Mouse (Mus musculus) MEL (cell line): ENCODE data around the gene Enpp6. TPM values are rescaled to one million over a fixed set of nuclear protein-coding genes. Genes with fewer than 3 reads are reported as not detected.

ENCODE experiments used
- DNase-seq: peaks from one replicate; pipeline ENCODE4 v3.0.0; 2011; ENCODE audit warnings: low read depth, low spot score
- H3K27ac ChIP-seq: 2 replicates; pipeline ENCODE4 v1.5.1; 2012; ENCODE audit warnings: low read depth, mild to moderate bottlenecking, control low read depth, low read length, moderate library complexity; ENCODE audit not compliant: control insufficient read depth
- H3K27me3 ChIP-seq, 2 experiments: fragments of 150-350 bp in 1 of 2; sonication (generic) in 1 of 2; 2 replicates each; pipeline ENCODE4 v1.6.1; 2012; ENCODE audit warnings: low read length in 2 of 2, mild to moderate bottlenecking in 2 of 2, improper control_type of control experiment in 1 of 2, moderate library complexity in 1 of 2; ENCODE audit not compliant: insufficient read depth in 2 of 2, control insufficient read depth in 1 of 2
- H3K36me3 ChIP-seq, 2 experiments: 2 replicates each; pipeline ENCODE4 v1.6.1; 2012 to 2014; ENCODE audit warnings: low read length in 2 of 2, improper control_type of control experiment in 1 of 2, inconsistent platforms in 1 of 2, mild to moderate bottlenecking in 1 of 2; ENCODE audit not compliant: insufficient read depth in 2 of 2, control insufficient read depth in 1 of 2
- H3K4me1 ChIP-seq, 2 experiments: fragments of 150-350 bp in 1 of 2; sonication (generic) in 1 of 2; 2 replicates each; pipeline ENCODE4 v1.6.1; 2012; ENCODE audit warnings: low read length in 2 of 2, improper control_type of control experiment in 1 of 2, mild to moderate bottlenecking in 1 of 2; ENCODE audit not compliant: insufficient read depth in 2 of 2, control insufficient read depth in 1 of 2
- H3K4me3 ChIP-seq, 2 experiments: fragments of 150-350 bp in 1 of 2; sonication (generic) in 1 of 2; 2 replicates each; pipeline ENCODE4 v1.5.1; 2012; ENCODE audit warnings: low read depth in 2 of 2, low read length in 2 of 2, mild to moderate bottlenecking in 2 of 2, moderate library complexity in 2 of 2, control low read depth in 1 of 2, improper control_type of control experiment in 1 of 2; ENCODE audit not compliant: control insufficient read depth in 1 of 2, insufficient read depth in 1 of 2
- H3K79me2 ChIP-seq: 2 replicates; pipeline ENCODE4 v1.6.1; 2012; ENCODE audit warnings: mild to moderate bottlenecking, low read length, moderate library complexity; ENCODE audit not compliant: control insufficient read depth, poor library complexity, insufficient read depth
- H3K9ac ChIP-seq: 2 replicates; pipeline ENCODE4 v1.6.1; 2012; ENCODE audit warnings: low read depth, mild to moderate bottlenecking, control low read depth, low read length, moderate library complexity; ENCODE audit not compliant: control insufficient read depth, poor library complexity, severe bottlenecking
- H3K9me3 ChIP-seq: fragments of 150-350 bp; sonication (generic); replicated peaks from 2 replicates; pipeline ENCODE4 v1.6.1; 2012; ENCODE audit warnings: mild to moderate bottlenecking, low read length, improper control_type of control experiment, moderate library complexity; ENCODE audit not compliant: insufficient read depth
- BHLHE40 ChIP-seq: IDR thresholded peaks from 2 replicates; pipeline ENCODE4 v1.6.1; 2012; ENCODE audit warnings: low read depth, mild to moderate bottlenecking, inconsistent platforms, low read length, improper control_type of control experiment, borderline replicate concordance
- CHD1 ChIP-seq: IDR thresholded peaks from 2 replicates; pipeline ENCODE4 v1.6.1; 2012; ENCODE audit warnings: low read depth, mild to moderate bottlenecking, inconsistent platforms, low read length, improper control_type of control experiment
- CHD2 ChIP-seq: IDR thresholded peaks from 2 replicates; pipeline ENCODE4 v1.6.1; 2011; ENCODE audit warnings: low read length, improper control_type of control experiment
- CTCF ChIP-seq, 3 experiments: IDR thresholded peaks in 2 of 3; conservative IDR thresholded peaks in 1 of 3; 2 replicates each; pipeline ENCODE4 v1.5.1; 2011 to 2012; ENCODE audit warnings: low read length in 3 of 3, low read depth in 2 of 3, mild to moderate bottlenecking in 2 of 3, improper control_type of control experiment in 1 of 3, inconsistent platforms in 1 of 3, mixed read lengths in 1 of 3, moderate library complexity in 1 of 3; ENCODE audit not compliant: control insufficient read depth in 1 of 3, insufficient read depth in 1 of 3, poor library complexity in 1 of 3, severe bottlenecking in 1 of 3
- ETS1 ChIP-seq: IDR thresholded peaks from 2 replicates; pipeline ENCODE4 v1.6.1; 2012; ENCODE audit warnings: low read depth, mild to moderate bottlenecking, inconsistent platforms, low read length, improper control_type of control experiment, moderate library complexity
- GABPA ChIP-seq: IDR thresholded peaks from 2 replicates; pipeline ENCODE4 v1.6.1; 2012; ENCODE audit warnings: low read depth, mild to moderate bottlenecking, inconsistent platforms, low read length, improper control_type of control experiment, moderate library complexity
- GATA1 ChIP-seq: IDR thresholded peaks from 2 replicates; pipeline ENCODE4 v1.6.1; 2011; ENCODE audit warnings: low read depth, low read length, improper control_type of control experiment
- HCFC1 ChIP-seq: IDR thresholded peaks from 2 replicates; pipeline ENCODE4 v1.6.1; 2012; ENCODE audit warnings: low read depth, mild to moderate bottlenecking, inconsistent platforms, low read length, improper control_type of control experiment, moderate library complexity
- JUND ChIP-seq: IDR thresholded peaks from 2 replicates; pipeline ENCODE4 v1.6.1; 2011; ENCODE audit warnings: low read depth, mild to moderate bottlenecking, improper control_type of control experiment, low read length
- KAT2A ChIP-seq: conservative IDR thresholded peaks from 2 replicates; pipeline ENCODE4 v1.6.1; 2012; ENCODE audit warnings: low read depth, low read length, improper control_type of control experiment, inconsistent platforms
- MAX ChIP-seq: IDR thresholded peaks from 2 replicates; pipeline ENCODE4 v1.6.1; 2011; ENCODE audit warnings: low read length, improper control_type of control experiment
- MEF2A ChIP-seq: IDR thresholded peaks from 2 replicates; pipeline ENCODE4 v1.6.1; 2014; ENCODE audit warnings: low read depth, mild to moderate bottlenecking, inconsistent platforms, low read length, improper control_type of control experiment; ENCODE audit not compliant: poor library complexity, insufficient replicate concordance, severe bottlenecking; ENCODE audit errors: extremely low read depth
- MXI1 ChIP-seq: IDR thresholded peaks from 2 replicates; pipeline ENCODE4 v1.6.1; 2011; ENCODE audit warnings: mild to moderate bottlenecking, low read depth, low read length, improper control_type of control experiment
- MYB ChIP-seq: IDR thresholded peaks from 2 replicates; pipeline ENCODE4 v1.6.1; 2011; ENCODE audit warnings: mild to moderate bottlenecking, low read depth, low read length, improper control_type of control experiment
- NRF1 ChIP-seq: IDR thresholded peaks from 2 replicates; pipeline ENCODE4 v1.6.1; 2014; ENCODE audit warnings: low read depth, mild to moderate bottlenecking, inconsistent platforms, low read length, improper control_type of control experiment, moderate library complexity; ENCODE audit not compliant: poor library complexity, insufficient read depth, severe bottlenecking
- POLR2A ChIP-seq, 2 experiments: IDR thresholded peaks; 2 replicates each; pipeline ENCODE4 v1.6.1; 2011 to 2012; ENCODE audit warnings: low read length in 2 of 2, mild to moderate bottlenecking in 2 of 2, control low read depth in 1 of 2, improper control_type of control experiment in 1 of 2, low read depth in 1 of 2, moderate library complexity in 1 of 2; ENCODE audit not compliant: control insufficient read depth in 1 of 2, insufficient read depth in 1 of 2, poor library complexity in 1 of 2
- POLR2AphosphoS5 ChIP-seq: IDR thresholded peaks from 2 replicates; pipeline ENCODE4 v1.6.1; 2012; ENCODE audit warnings: low read depth, borderline replicate concordance, mild to moderate bottlenecking, inconsistent platforms, low read length, moderate library complexity, mixed read lengths
- RAD21 ChIP-seq: IDR thresholded peaks from 2 replicates; pipeline ENCODE4 v1.6.1; 2011; ENCODE audit warnings: mild to moderate bottlenecking, low read depth, low read length, improper control_type of control experiment
- RCOR1 ChIP-seq: IDR thresholded peaks from 2 replicates; pipeline ENCODE4 v1.6.1; 2012; ENCODE audit warnings: low read depth, mild to moderate bottlenecking, inconsistent platforms, low read length, improper control_type of control experiment
- SMC3 ChIP-seq: IDR thresholded peaks from 2 replicates; pipeline ENCODE4 v1.6.1; 2011; ENCODE audit warnings: low read depth, low read length, improper control_type of control experiment
- TAL1 ChIP-seq: IDR thresholded peaks from 2 replicates; pipeline ENCODE4 v1.6.1; 2012; ENCODE audit warnings: mild to moderate bottlenecking, inconsistent platforms, low read length, moderate library complexity, mixed read lengths
- UBTF ChIP-seq: IDR thresholded peaks from 2 replicates; pipeline ENCODE4 v1.6.1; 2012; ENCODE audit warnings: low read depth, mild to moderate bottlenecking, inconsistent platforms, low read length, improper control_type of control experiment, moderate library complexity, borderline replicate concordance; ENCODE audit not compliant: insufficient read depth
- USF2 ChIP-seq, 2 experiments: IDR thresholded peaks; 2 replicates each; pipeline ENCODE4 v1.6.1; 2011 to 2012; ENCODE audit warnings: improper control_type of control experiment in 2 of 2, low read length in 2 of 2, borderline replicate concordance in 1 of 2, inconsistent platforms in 1 of 2, low read depth in 1 of 2, mild to moderate bottlenecking in 1 of 2; ENCODE audit not compliant: insufficient read depth in 1 of 2
- ZC3H11A ChIP-seq: IDR thresholded peaks from 2 replicates; pipeline ENCODE4 v1.6.1; 2012; ENCODE audit warnings: low read depth, mild to moderate bottlenecking, inconsistent platforms, low read length, improper control_type of control experiment
- ZMIZ1 ChIP-seq: IDR thresholded peaks from 2 replicates; pipeline ENCODE4 v1.6.1; 2012; ENCODE audit warnings: low read depth, mild to moderate bottlenecking, inconsistent platforms, low read length, improper control_type of control experiment, moderate library complexity
- ZNF384 ChIP-seq: IDR thresholded peaks from 2 replicates; pipeline ENCODE4 v1.6.1; 2012; ENCODE audit warnings: low read depth, mild to moderate bottlenecking, inconsistent platforms, low read length, improper control_type of control experiment
- polyA plus RNA-seq, 2 experiments: library from polyadenylated mRNA; stranded (reverse) in 1 of 2; unstranded in 1 of 2; fragments of >175 nt in 1 of 2; fragments of >200 nt in 1 of 2; gene quantifications; 2 replicates each; pipeline versions ENCODE4 v1.2.1 to v1.2.4; 2012; ENCODE audit warnings: low replicate concordance in 2 of 2, low read depth in 1 of 2; ENCODE audit not compliant: insufficient read length in 2 of 2, insufficient read depth in 1 of 2, missing spikeins in 1 of 2
- total RNA-seq: library from RNA; depleted of rRNA; stranded (reverse); fragments of 300-350 nt; gene quantifications from 2 replicates; pipeline ENCODE4 v1.2.3, GENCODE M21; 2012

Enpp6 gene
- total and polyA plus RNA-seq, 3 experiments, result not detected

GRCm38 (mm10) chr8:47080037-47080436, 93.3 kb downstream of the Enpp6 start:
- Histone ChIP-seq H3K79me2 (no peaks in the 10 kb centered on the region), H3K9ac (no peak overlapping the region), H3K4me1 (no peaks in the 10 kb centered on the region), H3K9me3 (no peaks in the 10 kb centered on the region), H3K27ac (no peak overlapping the region), H3K4me3 (no peak overlapping the region), H3K36me3 (no peaks in the 10 kb centered on the region), H3K27me3 (no peaks in the 10 kb centered on the region)
- no peak for DNase-seq
- no peak for TF ChIP-seq ZNF384
- no peak for TF ChIP-seq ZC3H11A
- TF ChIP-seq BHLHE40, result no peak
- no peak for TF ChIP-seq GATA1
- no peak for TF ChIP-seq ZMIZ1
- TF ChIP-seq JUND, result no peak
- no peak for TF ChIP-seq RCOR1

GRCm38 (mm10) chr8:47082201-47083027, 95.7 kb downstream of the Enpp6 start:
- no peak for TF ChIP-seq UBTF
- TF ChIP-seq POLR2A (IDR thresholded peaks at IDR 0.05; ENCODE audit: control insufficient read depth in 1 of 2, insufficient read depth in 1 of 2, low read depth in 1 of 2, low read length in 2 of 2, poor library complexity in 1 of 2), result no peak
- no peak for TF ChIP-seq USF2 (IDR thresholded peaks at IDR 0.05; ENCODE audit: borderline replicate concordance in 1 of 2, insufficient read depth in 1 of 2, low read depth in 1 of 2, low read length in 2 of 2)
- TF ChIP-seq CTCF (IDR thresholded peaks at IDR 0.05 in 2 of 3, conservative IDR thresholded peaks at IDR 0.05 in 1 of 3; ENCODE audit: control insufficient read depth in 1 of 3, insufficient read depth in 1 of 3, low read depth in 2 of 3, low read length in 3 of 3, poor library complexity in 1 of 3, severe bottlenecking in 1 of 3), result no peak
- TF ChIP-seq GABPA, result no peak
- no peak for TF ChIP-seq TAL1
- no peak for TF ChIP-seq MXI1
- TF ChIP-seq HCFC1, result no peak
- no peak for TF ChIP-seq SMC3
- TF ChIP-seq KAT2A, result no peak
- TF ChIP-seq MEF2A, result no peak
- TF ChIP-seq CHD1, result no peak
- no peak for TF ChIP-seq CHD2
- TF ChIP-seq POLR2AphosphoS5, result no peak
- TF ChIP-seq ETS1, result no peak
- TF ChIP-seq MYB, result no peak
- no peak for TF ChIP-seq MAX
- no peak for TF ChIP-seq NRF1
- no peak for TF ChIP-seq RAD21
- no peak for DNase-seq
- no peak overlapping the region for H3K27ac ChIP-seq

More at GRCm38 (mm10) chr8:47082201-47083027, 95.7 kb downstream of the Enpp6 start:
- no peaks in the 10 kb centered on the region for H3K27me3 ChIP-seq
- H3K4me3 ChIP-seq, result no peak overlapping the region
- H3K9me3 ChIP-seq, result no peaks in the 10 kb centered on the region
- no peaks in the 10 kb centered on the region for H3K36me3 ChIP-seq
- no peaks in the 10 kb centered on the region for H3K4me1 ChIP-seq
- no peak overlapping the region for H3K9ac ChIP-seq
- H3K79me2 ChIP-seq, result no peaks in the 10 kb centered on the region
